Mouse (Mus musculus) thymus, postnatal 36 days (tissue): ENCODE measurements at regions not wholly inside any gene's neighbourhood (a gene's known extent, or its start where the extent isn't known, plus 50 kb on each side); places are given as distances from the start of the nearest gene placed in this dataset.
A peak's percentile ranks its signal among the peaks of the same experiment; 100 is the strongest.

Experiments
- DNase-seq, 2 experiments: peaks; one replicate each; pipeline ENCODE4 v3.0.0; 2022; ENCODE audit warnings: mixed read lengths in 2 of 2

DNA sequence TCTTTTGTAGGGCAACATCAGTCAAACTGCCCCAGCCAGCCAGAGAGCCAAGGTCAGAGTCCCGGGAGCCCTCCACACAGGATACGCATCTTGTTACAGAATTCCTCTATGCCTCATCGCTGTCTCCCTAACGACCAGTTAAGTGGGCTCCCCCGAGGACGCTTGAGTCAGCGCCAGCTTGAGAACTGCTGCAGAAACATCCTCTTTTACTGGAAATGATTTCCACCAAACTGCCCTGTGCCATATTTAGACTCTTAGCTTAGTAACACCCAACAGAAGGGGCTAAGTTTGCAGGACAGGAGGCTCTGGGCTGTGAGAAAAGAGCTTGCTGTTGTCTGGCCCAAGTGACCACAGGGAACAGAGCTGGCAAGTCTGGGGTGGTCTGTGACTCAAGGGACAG lies 357.0 kb downstream of the Setd4 start:
- DNase-seq: peak in 1 of 2 experiments; percentile 11

DNA sequence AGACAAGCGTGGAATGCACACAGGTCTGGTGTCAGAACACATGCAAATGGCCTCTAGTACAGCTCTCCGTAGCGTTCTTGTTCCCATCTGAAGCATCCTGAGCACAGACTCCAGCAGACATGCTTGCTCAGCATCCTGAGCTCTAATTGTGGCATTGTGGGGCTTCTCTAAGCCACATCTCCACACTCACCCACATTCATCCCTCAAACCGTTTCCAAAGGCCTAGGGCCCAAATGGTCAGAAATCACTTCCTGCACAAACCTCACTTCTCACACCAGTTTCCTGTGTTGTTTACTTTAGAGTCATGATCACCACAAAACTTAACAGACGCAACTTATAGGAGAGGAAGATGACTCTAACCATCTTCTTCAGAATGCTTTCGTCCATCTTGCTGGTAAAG lies 358.1 kb downstream of the Setd4 start:
- no peak for DNase-seq

DNA sequence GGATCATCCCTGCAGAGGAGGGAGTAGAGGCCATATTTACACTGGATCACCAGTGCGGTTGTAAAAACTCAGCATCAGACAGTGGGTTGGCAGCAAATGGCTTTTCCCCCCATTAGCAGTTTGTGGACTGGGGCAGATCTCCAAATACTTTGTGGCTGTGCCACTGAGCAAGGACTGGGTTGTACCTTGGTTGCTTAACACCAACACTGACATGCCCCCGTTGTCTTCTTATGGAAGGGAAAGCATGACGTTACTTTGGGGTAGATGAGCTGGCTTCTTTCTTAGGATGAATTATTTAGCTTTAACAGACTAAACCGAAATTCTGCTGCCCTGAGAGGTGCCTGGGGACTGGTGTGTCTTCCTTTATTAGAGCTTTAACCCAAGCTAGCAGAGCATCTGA lies 365.0 kb downstream of the Setd4 start:
- DNase-seq: no peak

DNA sequence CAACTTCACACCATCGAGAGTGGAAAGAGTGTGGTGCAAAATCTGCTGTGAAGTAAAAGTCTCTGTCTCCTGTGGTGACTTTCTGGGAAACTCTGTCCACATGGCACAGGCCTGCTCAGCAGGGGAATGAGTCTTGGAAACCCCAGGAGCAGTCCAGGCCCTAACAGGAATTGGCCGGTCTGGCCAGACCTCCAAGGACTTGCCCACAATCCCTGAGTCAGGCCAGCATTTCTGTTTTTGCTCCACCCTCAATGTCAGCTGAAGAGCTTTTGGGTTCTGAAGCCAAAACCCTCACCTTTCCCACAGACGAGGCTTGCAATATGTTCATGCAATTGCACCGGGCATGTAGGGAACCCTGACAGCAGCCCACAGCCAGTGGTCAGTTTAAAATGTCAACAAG lies 365.5 kb downstream of the Setd4 start:
- DNase-seq: no peak

DNA sequence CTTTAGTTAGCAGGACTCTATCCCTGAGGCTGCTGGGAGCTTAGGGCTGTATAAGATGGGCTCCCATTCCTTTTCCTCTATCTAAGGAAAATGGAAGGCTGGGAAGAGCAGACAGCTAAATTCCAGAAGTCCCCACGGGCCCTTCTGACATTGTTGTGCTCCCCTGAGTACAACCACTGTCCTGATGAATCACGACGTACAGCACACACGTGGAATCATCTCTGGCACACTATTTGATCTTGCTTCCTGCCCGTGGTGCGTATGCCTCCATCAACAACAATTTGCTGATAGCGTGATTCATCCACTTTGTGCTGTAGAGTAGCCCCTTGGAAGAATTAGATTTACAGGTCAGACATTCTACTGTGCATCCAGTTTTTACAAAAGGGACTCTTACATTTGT lies 378.2 kb downstream of the Setd4 start:
- no peak for DNase-seq

DNA sequence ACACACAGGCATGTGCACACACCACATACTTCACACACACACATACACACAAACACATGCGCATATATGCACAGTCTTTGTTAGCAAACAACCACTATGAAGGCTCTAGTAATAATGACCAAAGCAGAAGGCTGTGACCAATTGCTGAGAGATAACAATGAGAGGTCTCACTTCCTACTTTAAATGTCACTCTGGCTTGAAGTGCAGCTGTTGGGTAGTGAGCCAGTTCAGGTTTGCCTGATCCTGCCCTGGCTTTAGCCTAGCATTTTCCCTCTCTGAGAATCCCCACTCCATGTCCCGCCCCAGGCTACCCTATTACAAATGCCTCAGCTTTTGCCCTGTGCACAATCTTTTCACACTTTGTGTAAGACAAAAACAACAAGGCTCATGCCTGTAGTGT lies 378.7 kb downstream of the Setd4 start:
- DNase-seq: no peak

DNA sequence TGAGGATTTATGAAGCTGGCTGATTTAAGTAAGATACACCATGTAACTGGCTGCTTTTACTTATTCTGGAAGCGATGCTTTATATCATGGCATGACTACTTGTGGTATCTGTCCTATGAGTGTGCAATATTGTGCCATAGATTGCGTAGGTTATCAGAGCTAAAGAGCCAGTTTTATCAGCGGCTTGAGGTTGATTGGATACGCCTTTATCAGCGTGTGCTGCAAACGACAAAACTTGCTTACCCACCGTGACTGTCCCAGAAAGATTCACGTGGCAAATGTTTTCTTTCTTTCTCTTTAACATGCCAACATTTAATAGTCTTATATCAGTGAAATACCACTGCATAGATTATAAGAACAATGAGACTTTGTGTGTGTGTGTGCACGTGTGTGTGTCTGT lies 384.1 kb downstream of the Setd4 start:
- no peak for DNase-seq

DNA sequence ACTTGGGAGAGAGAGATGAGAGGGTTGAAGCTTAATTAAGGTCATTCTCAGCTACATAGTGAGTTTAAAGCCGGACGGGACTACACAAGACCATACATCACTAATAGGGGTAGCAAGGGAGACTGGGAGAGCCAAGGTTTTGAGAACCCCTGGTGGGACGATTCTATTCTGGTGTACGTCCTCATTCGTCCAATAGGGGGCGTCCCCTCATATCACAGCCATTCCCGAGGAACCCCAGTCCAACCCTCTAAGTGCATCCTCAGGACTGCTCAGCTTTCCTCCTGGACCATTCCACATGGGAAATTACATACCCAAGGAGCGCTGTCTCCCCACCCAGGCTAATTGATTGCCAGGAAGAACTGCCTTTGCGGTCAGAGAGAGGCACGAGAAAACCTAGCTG lies 385.5 kb downstream of the Setd4 start:
- peak in 1 of 2 experiments; percentile 12 for DNase-seq

DNA sequence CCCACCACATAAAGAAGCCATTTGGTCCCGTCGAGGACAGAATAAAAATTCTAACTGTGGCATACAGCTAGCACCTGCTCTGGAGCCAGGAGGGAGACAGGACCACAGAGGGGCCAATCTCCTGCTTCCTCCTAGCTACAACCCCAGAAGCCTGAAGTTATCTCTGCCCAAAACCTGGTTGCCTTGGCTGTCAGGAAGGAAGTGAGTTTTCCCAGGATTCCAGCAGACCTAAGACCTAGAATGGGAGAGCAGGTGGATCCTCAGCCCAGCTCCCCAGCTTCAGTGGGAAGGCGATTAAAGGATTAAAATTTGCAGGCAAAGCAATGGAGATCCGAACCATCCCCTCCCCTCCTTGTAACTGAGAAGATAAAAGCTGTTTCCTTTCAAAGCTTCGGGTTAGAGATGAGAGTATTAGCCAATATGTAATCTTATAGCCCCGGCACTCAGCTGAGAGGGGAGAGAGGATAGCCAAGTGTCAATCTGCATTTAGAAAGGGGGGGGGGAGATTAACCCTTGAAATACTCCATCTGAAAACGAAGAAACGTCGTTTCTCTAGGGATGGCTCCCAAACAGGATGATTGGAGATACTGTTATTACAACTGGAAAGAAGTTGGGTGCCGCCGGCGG lies 386.1 kb downstream of the Setd4 start:
- DNase-seq: no peak

DNA sequence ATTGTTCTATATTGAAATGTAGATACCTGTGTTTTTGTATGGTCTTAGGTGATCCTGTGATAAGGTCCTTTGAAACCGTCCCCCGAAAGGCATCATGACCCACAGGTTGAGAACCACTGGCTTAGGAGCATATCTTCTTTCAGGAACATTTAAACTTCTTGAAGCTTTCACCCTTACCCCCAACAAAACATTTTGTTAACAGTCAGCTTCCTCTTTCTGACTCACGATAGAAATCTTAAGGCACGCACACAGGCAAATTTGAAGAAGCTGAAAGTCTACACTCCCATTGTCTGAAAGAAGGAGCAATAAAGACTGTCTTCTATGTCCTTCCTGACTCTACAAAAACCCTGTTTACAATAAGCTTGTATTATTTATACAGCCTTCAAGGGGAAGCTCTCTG lies 388.2 kb downstream of the Setd4 start:
- no peak for DNase-seq

DNA sequence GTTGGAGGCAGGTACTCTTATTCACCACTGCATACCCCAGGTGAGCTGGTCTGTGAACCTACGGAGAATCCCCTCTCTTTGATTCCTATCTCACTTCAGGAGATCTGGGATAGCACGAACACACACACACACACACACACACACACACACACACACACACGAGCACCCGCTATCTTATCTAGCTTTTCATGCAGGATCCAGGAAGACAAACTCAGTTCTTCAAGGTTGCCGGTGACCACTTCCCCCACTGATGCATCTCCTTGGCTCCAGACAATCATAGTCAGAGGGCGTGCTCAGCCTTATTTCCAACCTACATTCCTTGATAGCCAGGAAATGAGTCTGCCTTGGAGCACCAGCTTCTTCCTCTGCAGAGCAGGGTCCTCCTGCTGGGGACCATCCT lies 387.7 kb upstream of the Runx1 start:
- DNase-seq: no peak

DNA sequence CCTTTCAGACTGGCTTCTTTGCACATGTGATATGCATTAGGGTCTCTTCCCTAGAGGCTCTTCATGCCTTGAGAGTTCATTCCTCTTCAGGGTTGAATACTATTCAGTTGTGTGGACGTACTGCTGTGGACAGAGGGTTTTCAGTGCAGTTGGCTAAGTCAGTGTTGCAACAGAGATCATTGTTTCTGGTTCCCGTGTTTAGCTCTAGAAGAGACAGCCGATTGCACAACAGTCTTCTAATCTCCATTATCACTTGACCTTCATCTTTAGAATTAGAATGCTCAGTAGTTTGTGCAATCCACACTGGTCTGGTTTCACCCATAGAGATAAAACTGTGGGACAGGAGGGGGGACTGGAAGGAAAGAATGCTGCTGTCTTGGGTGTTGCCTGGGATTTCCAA lies 381.7 kb upstream of the Runx1 start:
- DNase-seq: no peak

DNA sequence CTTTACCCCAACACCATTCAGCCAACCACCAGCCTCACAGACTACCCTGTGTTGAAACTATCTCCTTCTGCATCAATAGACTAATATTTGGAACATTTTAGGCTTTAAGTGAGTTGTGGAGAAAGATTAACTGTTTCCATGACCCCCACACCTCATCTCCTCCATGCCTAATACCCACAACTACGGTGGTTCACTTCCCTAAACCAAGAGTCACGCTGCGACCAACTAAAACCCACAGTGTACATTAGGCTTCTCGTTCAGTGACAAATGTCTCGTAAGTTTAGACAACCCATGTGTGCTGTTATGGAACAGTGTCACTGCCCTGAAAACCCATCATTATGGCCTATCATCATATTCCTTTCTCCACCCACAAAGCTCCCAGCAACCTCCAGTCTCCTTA lies 381.3 kb upstream of the Runx1 start:
- no peak for DNase-seq

DNA sequence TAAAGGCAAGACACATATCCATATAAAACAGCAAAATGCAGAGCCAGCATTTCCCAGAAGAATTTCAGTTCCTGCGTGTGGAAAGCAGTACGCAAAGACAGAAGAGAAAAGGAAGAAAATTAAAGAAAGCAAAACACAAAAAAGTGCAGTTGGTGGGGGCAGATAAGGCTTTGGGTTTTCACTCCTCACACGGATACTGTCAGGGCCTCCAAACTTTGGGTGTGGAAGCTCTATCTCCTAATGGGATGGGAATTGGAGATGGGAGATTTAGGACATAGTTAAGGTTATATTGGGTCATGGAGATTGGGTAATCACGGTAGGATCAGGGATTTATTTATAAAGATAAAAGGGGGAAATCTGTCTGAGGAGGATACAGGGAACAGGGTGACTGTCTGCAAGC lies 380.4 kb upstream of the Runx1 start:
- no peak for DNase-seq

DNA sequence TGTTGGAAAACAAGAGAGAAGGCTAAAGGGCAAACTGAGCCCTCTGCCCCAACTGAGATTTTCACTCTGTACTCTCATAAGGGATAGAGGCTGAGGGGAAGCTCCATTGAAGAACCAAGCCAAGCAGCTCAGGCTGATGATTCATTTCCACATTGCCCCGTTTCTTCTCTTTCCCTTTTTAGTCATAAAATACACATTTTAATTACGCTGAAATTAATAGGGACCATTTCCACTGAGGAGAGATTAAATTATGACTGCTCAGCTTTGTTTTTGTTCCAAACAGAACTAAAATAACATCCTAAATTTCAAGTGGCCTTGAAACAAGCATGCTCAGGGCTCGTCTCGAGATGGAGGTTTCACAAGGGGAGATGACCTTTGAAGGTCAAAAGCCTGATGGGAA lies 378.7 kb upstream of the Runx1 start:
- no peak for DNase-seq

DNA sequence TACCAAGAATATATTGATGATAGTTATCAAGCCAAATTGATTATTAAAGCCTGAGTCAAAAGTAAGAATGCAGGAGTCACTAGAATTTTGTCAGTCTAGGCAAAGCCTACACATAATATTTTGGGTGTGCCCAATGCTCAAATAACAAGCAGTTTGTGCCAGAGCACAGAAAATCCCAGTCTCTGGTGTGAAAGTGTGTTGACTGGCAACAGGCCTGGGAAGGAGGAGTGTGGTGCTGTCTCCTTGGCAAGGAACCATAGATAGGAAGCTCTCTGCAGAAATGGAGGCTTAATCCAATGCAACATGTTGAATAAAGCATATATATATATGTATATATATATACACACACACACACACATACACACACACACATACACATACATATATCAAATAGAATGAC lies 376.6 kb upstream of the Runx1 start:
- DNase-seq: no peak

DNA sequence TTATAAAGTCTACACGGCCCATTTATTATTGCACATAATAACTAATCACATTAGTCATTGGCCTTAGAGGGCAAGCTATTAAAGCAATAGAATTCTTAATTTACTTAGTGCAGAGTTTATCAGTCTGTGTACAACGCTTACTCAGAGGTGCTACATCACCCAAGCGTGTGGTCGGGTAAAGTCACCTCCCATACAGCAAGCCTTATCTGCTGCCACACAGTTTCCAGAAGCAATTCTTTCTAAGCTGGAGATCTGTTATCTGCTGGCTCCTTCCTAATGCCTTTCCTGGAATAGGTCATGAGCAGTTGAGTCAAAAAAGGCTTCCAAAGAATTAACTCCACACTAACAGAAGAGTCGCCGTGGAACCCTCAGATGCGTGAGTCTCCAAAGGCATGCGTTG lies 371.4 kb upstream of the Runx1 start:
- DNase-seq: no peak

DNA sequence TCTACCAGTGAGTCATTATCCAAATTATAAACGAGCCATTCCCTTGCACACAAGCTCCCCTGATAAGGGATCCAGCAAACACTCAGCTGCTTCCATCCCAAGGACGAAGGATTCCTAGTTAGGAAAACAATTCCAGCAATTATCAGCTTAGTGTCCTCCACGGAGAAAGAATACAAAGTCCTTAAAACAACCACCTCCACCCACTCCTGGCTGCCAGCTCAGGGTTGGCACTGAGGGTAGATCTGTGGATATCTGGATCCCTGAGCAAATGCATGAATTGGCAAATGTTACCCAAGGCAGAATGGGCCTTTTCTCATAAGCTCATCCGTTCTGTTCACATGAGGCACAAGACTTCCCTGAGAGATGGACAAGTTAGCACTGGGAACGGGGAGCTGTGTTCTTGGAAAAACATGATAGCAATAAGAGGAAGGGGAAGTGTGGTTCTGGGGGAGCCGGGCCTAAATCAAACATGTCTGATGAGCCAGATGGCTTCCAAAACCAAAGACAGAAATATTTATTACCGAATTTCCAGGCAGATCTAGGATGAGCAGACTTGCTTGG lies 368.1 kb upstream of the Runx1 start:
- no peak for DNase-seq

DNA sequence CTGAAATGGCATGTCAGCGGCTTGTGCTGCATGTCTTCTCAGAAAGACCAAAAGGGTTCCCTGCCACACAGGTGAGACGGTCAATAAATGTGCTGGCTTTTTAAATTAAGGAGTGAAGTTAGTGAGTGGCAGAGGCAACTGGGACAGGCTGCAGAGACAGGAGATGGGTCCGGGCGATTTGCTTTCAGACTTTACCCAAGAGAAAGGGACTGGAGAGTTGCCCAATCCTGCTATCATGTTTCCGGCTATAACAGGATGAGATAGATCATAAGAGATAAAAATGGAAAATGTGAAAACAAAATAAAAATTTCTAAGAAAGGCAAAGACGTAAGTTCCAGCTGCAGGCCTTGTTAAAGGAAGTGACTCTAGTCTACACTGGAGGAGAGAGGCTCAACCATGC lies 367.3 kb upstream of the Runx1 start:
- no peak for DNase-seq

DNA sequence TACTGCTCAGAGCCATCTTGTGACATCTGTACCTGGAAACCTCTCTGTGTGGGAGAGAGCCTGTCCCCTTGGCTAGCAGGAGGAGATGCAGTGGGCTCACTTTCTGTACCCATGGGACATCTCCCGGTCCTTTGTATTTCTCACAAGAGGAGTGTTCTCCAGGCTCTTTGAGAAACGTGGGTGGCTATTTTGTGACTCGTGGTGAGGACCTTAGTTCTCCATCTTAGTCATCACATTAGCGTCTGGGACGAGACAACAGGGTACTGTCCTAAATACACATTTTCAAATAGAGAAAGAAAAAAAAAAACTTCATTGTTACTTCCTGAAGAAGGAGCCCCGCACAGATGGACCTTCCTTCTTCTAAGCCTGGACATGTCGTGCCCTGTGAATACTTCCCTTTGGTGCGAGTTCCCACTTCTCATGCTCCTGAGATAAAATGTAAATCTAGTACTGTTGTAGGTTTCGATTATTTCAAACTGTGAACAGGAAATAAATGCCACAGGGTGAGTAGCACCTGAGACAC lies 366.8 kb upstream of the Runx1 start:
- no peak for DNase-seq

DNA sequence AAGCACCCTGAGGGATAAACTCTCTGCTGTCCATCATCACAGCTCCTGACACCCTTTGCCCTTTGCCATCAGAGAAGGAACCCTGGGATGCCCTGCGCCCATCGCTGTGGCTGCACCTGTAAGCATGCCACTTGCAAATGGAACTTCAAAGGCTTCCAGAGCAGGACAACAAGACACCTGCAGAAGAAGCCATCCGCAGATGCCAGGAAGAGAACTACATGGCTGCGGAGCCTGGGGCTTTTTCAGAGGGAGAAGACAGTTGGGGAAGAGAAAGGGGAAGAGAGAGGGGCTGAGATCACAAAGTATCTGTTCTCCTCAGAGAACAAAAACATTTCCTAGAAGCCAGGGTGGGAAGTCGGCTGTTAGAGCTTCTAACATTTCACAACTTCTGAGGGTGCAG lies 365.2 kb upstream of the Runx1 start:
- DNase-seq: peak; percentile 53 to 66

DNA sequence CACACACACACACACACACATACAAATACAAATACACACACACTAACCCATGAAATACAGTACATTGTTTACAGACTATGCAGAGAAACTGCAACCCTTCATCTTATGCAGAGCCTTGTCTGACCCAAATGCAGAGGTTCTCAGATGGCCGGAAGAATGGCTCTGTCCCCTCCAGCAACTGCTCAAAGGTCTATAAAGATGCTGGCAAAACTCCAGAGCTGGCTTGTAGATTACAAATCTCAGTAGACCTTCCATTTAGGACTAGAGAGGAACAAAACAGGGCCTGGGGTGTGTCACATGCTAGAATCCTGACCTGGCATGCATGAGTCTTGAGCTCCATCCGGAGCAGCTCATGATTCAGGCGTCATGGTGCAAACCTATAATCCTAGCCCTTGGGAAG lies 364.4 kb upstream of the Runx1 start:
- no peak for DNase-seq

DNA sequence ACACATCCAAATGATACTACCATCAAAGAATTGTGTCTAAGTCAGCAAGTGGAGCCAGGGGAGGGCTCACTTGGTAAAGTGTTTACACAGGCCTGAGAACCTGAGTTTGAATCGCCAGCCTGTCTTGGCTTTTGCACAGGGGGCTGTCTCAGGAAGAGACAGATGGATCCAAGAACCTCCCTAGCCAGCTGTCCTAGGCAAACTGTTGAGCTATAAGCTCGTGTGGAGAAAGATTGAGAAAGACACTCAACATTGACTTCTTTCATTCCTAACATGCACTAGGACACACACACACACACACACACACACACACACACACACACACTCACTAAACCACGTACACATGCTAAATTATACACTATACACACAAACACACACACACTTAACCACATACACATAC lies 363.9 kb upstream of the Runx1 start:
- no peak for DNase-seq

DNA sequence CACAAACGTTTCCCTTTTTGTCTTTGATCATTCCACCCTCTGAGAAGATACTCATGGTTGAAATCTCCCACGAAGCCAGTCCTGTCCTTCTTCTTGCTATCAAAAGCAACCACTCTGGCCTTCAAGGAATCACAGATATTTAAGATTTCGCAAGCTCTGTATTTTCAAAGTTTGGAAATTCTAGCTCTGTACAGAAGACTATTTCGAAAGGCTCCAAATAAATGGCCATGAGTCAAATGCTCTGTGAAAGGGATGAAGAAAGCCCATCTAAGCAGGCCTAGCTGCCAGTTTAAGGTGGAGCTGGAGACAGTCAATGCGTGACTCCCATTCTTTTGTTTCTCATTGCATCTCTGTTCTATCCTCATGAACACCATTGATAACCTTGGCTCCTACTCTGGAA lies 363.5 kb upstream of the Runx1 start:
- no peak for DNase-seq

DNA sequence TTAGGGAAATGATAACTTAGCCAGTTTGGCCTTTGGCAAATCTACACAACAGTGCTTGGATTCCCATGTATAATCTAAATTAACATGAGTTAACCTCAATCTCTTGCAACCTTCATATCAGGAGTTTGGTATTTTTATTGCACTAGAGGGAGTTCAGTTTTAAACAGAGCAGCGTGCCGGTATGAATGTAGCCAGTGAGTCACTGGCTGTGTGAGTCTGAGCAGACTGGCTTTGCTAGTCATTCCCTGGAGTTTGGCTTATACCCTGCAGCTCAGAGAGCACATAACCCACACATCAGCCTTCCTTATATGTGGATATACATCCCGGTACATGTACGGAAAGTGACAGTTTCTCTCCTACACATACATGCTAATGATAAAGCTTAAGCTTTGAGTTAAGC lies 360.6 kb upstream of the Runx1 start:
- DNase-seq: no peak
